Mouse (Mus musculus): ENCODE measurements around the gene Syk. TPM values are rescaled to one million over a fixed set of nuclear protein-coding genes. Genes with fewer than 3 reads are reported as not detected.

The Syk gene
- polyA plus RNA-seq, 1 experiment, result 0.89 TPM

GRCm38 (mm10) chr13:52610463-52610862 is 27.5 kb downstream of the Syk start:
- Histone ChIP-seq H3K27me3 (ENCODE audit: control insufficient read depth, insufficient read depth, low read length) (no peaks in the 10 kb centered on the region), H3K4me1 (ENCODE audit: control insufficient read depth, insufficient read depth, low read length) (no peaks in the 10 kb centered on the region), H3K36me3 (ENCODE audit: control insufficient read depth, insufficient read depth, low read length) (no peaks in the 10 kb centered on the region), H3K4me3 (ENCODE audit: control insufficient read depth, low read depth, low read length) (no peak overlapping the region), H3K27ac (ENCODE audit: control insufficient read depth, insufficient read depth, low read depth, low read length) (no peak overlapping the region)
- TF ChIP-seq CTCF (IDR thresholded peaks at IDR 0.05; ENCODE audit: control insufficient read depth, insufficient read depth, insufficient replicate concordance, low read depth, low read length), result no peak
- no peak for TF ChIP-seq POLR2A (IDR thresholded peaks at IDR 0.05; ENCODE audit: control insufficient read depth, low read depth, low read length)

DNA sequence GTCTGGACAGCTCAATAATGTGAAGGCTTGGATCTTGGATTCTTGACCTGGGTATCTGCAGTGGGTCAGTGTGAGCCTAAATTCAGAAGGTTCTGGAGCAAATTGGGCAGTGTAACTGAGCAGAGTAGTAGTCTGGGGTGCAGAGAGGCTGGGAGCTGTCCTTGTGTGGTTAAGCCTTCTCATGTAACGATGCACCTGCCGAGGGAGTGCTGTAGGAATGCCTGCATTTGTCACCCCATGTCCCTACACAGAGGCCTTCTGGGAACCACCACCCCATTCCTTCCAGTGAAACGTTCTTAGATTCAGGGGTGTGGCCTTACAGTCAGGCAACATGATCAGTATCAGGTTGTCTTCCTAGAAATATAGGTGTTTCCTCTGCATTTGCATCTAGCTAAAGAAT is 30.3 kb downstream of the Syk start:
- Histone ChIP-seq H3K4me1 (ENCODE audit: control insufficient read depth, insufficient read depth, low read length) (no peaks in the 10 kb centered on the region), H3K36me3 (ENCODE audit: control insufficient read depth, insufficient read depth, low read length) (no peaks in the 10 kb centered on the region), H3K27me3 (ENCODE audit: control insufficient read depth, insufficient read depth, low read length) (no peaks in the 10 kb centered on the region), H3K4me3 (ENCODE audit: control insufficient read depth, low read depth, low read length) (no peak overlapping the region), H3K27ac (ENCODE audit: control insufficient read depth, insufficient read depth, low read depth, low read length) (no peak overlapping the region)
- no peak for TF ChIP-seq POLR2A (IDR thresholded peaks at IDR 0.05; ENCODE audit: control insufficient read depth, low read depth, low read length)
- no peak for TF ChIP-seq CTCF (IDR thresholded peaks at IDR 0.05; ENCODE audit: control insufficient read depth, insufficient read depth, insufficient replicate concordance, low read depth, low read length)

GRCm38 (mm10) chr13:52615085-52615484 is 32.1 kb downstream of the Syk start:
- Histone ChIP-seq H3K4me1 (ENCODE audit: control insufficient read depth, insufficient read depth, low read length) (no peaks in the 10 kb centered on the region), H3K27ac (ENCODE audit: control insufficient read depth, insufficient read depth, low read depth, low read length) (no peak overlapping the region), H3K4me3 (ENCODE audit: control insufficient read depth, low read depth, low read length) (no peak overlapping the region), H3K27me3 (ENCODE audit: control insufficient read depth, insufficient read depth, low read length) (no peaks in the 10 kb centered on the region), H3K36me3 (ENCODE audit: control insufficient read depth, insufficient read depth, low read length) (no peaks in the 10 kb centered on the region)
- TF ChIP-seq CTCF (IDR thresholded peaks at IDR 0.05; ENCODE audit: control insufficient read depth, insufficient read depth, insufficient replicate concordance, low read depth, low read length), result no peak
- TF ChIP-seq POLR2A (IDR thresholded peaks at IDR 0.05; ENCODE audit: control insufficient read depth, low read depth, low read length), result no peak

GRCm38 (mm10) chr13:52617096-52617714 is 34.2 kb downstream of the Syk start:
- Histone ChIP-seq H3K36me3 (ENCODE audit: control insufficient read depth, insufficient read depth, low read length) (no peaks in the 10 kb centered on the region), H3K27me3 (ENCODE audit: control insufficient read depth, insufficient read depth, low read length) (no peaks in the 10 kb centered on the region), H3K27ac (ENCODE audit: control insufficient read depth, insufficient read depth, low read depth, low read length) (no peak overlapping the region), H3K4me1 (ENCODE audit: control insufficient read depth, insufficient read depth, low read length) (no peaks in the 10 kb centered on the region), H3K4me3 (ENCODE audit: control insufficient read depth, low read depth, low read length) (no peak overlapping the region)
- TF ChIP-seq CTCF (IDR thresholded peaks at IDR 0.05; ENCODE audit: control insufficient read depth, insufficient read depth, insufficient replicate concordance, low read depth, low read length), result no peak

DNA sequence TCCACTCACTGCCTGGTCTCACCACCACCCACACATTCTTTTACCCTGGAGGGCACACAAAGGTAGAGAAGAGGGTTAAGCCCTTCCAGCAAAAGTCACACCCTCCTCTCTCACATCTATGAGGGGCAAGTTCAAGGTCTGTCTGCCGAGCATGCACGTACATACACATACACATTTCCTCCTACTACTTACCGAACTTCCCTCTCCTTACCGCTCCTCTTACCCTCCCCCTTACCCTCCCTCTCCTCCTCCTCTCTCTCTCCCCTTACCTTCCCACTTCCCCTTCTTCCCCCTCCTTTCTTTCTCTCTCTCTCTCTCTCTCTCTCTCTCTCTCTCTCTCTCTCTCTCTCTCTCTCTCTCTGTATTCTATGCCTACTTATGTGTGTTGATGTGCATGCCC is 35.6 kb downstream of the Syk start:
- Histone ChIP-seq H3K4me3 (ENCODE audit: control insufficient read depth, low read depth, low read length) (no peak overlapping the region), H3K4me1 (ENCODE audit: control insufficient read depth, insufficient read depth, low read length) (no peaks in the 10 kb centered on the region), H3K27me3 (ENCODE audit: control insufficient read depth, insufficient read depth, low read length) (no peaks in the 10 kb centered on the region), H3K36me3 (ENCODE audit: control insufficient read depth, insufficient read depth, low read length) (no peaks in the 10 kb centered on the region), H3K27ac (ENCODE audit: control insufficient read depth, insufficient read depth, low read depth, low read length) (no peak overlapping the region)
- TF ChIP-seq CTCF (IDR thresholded peaks at IDR 0.05; ENCODE audit: control insufficient read depth, insufficient read depth, insufficient replicate concordance, low read depth, low read length), result no peak
- no peak for TF ChIP-seq POLR2A (IDR thresholded peaks at IDR 0.05; ENCODE audit: control insufficient read depth, low read depth, low read length)

DNA sequence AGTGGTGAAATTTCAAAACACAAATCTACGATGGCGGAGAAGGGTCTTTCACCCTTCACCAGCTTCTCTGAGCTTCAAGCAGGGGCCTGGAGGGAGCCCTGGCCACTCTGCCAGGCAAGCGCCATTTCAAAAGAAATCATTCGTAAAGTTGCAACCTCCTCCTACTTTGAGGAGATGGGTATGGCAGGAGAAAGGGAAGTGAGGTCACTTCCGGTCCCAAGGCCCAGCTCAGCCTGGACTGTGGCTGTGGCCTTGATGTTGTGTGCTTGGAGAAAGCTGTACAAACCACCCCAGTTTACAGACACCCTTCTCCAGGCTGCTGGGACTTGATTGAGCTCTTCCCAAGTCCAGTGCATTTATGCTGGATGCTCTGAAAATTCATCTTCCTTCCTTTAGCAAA is 36.5 kb downstream of the Syk start:
- Histone ChIP-seq H3K27ac (ENCODE audit: control insufficient read depth, insufficient read depth, low read depth, low read length) (no peak overlapping the region), H3K36me3 (ENCODE audit: control insufficient read depth, insufficient read depth, low read length) (no peaks in the 10 kb centered on the region), H3K4me1 (ENCODE audit: control insufficient read depth, insufficient read depth, low read length) (no peaks in the 10 kb centered on the region), H3K4me3 (ENCODE audit: control insufficient read depth, low read depth, low read length) (no peak overlapping the region), H3K27me3 (ENCODE audit: control insufficient read depth, insufficient read depth, low read length) (no peaks in the 10 kb centered on the region)
- TF ChIP-seq POLR2A (IDR thresholded peaks at IDR 0.05; ENCODE audit: control insufficient read depth, low read depth, low read length), result no peak
- no peak for TF ChIP-seq CTCF (IDR thresholded peaks at IDR 0.05; ENCODE audit: control insufficient read depth, insufficient read depth, insufficient replicate concordance, low read depth, low read length)

DNA sequence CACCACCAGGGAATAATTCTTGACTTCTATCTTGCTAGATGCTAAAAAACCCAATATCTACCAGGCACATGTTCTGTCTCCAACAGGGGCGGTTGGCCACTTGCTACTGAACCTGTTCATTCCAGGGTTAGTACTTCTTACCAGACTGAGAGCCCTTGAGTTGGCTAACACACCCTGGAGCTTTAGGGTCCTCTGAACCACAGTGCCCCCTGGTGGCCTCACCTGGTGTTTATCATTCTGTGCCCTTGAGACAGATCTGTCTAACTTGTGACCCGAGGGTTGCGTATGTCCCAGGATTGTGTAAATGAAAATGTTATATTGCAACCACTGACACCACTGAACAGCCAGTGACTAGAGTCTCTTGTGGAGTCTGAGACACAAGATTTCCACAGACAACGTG is 41.1 kb downstream of the Syk start:
- H3K27ac ChIP-seq (ENCODE audit: control insufficient read depth, insufficient read depth, low read depth, low read length), result no peak overlapping the region
- TF ChIP-seq POLR2A (IDR thresholded peaks at IDR 0.05; ENCODE audit: control insufficient read depth, low read depth, low read length) (no peak), CTCF (IDR thresholded peaks at IDR 0.05; ENCODE audit: control insufficient read depth, insufficient read depth, insufficient replicate concordance, low read depth, low read length) (peak; percentile 80; the same call in 1 of the 2 replicates)
- H3K36me3 ChIP-seq (ENCODE audit: control insufficient read depth, insufficient read depth, low read length), result no peaks in the 10 kb centered on the region
- no peaks in the 10 kb centered on the region for H3K4me1 ChIP-seq (ENCODE audit: control insufficient read depth, insufficient read depth, low read length)
- H3K27me3 ChIP-seq (ENCODE audit: control insufficient read depth, insufficient read depth, low read length), result no peaks in the 10 kb centered on the region
- no peak overlapping the region for H3K4me3 ChIP-seq (ENCODE audit: control insufficient read depth, low read depth, low read length)

GRCm38 (mm10) chr13:52628602-52629001 is 45.6 kb downstream of the Syk start:
- no peaks in the 10 kb centered on the region for H3K27me3 ChIP-seq (ENCODE audit: control insufficient read depth, insufficient read depth, low read length)
- TF ChIP-seq CTCF (IDR thresholded peaks at IDR 0.05; ENCODE audit: control insufficient read depth, insufficient read depth, insufficient replicate concordance, low read depth, low read length), result 0 out of 2 replicates have a peak, but pooled peaks have one; percentile 11
- TF ChIP-seq POLR2A (IDR thresholded peaks at IDR 0.05; ENCODE audit: control insufficient read depth, low read depth, low read length), result no peak
- no peaks in the 10 kb centered on the region for H3K36me3 ChIP-seq (ENCODE audit: control insufficient read depth, insufficient read depth, low read length)
- H3K4me1 ChIP-seq (ENCODE audit: control insufficient read depth, insufficient read depth, low read length), result no peaks in the 10 kb centered on the region
- no peak overlapping the region for H3K27ac ChIP-seq (ENCODE audit: control insufficient read depth, insufficient read depth, low read depth, low read length)
- no peak overlapping the region for H3K4me3 ChIP-seq (ENCODE audit: control insufficient read depth, low read depth, low read length)
